Mouse (Mus musculus): ENCODE measurements around the gene Metap1.

DNA sequence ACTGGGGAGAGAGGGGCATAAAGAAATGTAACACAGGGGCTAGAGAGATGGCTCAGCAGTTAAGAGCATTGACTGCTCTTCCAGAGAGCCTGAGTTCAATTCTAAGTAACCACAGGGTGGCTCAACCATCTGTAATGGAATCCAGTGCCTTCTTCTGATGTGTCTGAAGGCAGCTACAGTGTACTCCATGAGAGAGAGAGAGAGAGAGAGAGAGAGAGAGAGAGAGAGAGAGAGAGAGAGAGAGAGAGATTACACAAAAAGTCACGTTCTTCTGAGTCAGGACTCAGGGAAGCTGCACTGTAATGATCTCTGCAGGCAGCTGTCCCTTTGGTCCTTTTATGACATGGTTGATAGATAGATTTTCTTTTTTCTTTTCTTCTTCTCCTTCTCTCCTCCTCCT is 5.2 kb upstream of the Metap1 start:
- TF ChIP-seq CTCF (IDR thresholded peaks at IDR 0.05; ENCODE audit: borderline replicate concordance, extremely low read depth, insufficient read depth, insufficient read length) (no peak), POLR2A (IDR thresholded peaks at IDR 0.05; ENCODE audit: borderline replicate concordance, extremely low read depth, insufficient read depth, insufficient read length, poor library complexity, severe bottlenecking) (no peak)

All from brain, embryonic 14.5 days (tissue).